Mouse (Mus musculus) layer of hippocampus, adult 6 months (tissue): ENCODE measurements around the gene Zfp423. TPM values are rescaled to one million over a fixed set of nuclear protein-coding genes. Genes with fewer than 3 reads are reported as not detected.

Experiments
- long read RNA-seq, 2 experiments: library from polyadenylated mRNA; unstranded; transcript quantifications; one replicate each; pipeline ENCODE4 v2.0.0; 2019 to 2020
- polyA plus RNA-seq: library from polyadenylated mRNA; unstranded; fragments of <200 nt; fragmentation: Nextera tagmentation; gene quantifications from 2 replicates; pipeline ENCODE4 v1.2.3, GENCODE M21; 2021

Zfp423 gene
- polyA plus RNA-seq: 17.5 and 19.2 TPM in 2 replicates
- long read RNA-seq, experiment 1, partial matches to known transcripts: 12 of 12 reads
- long read RNA-seq, experiment 1, other reads (novel, unspliced or antisense): 0 of 12 reads
- long read RNA-seq, experiment 2, full-length matches to known transcripts: 1 of 43 reads
- long read RNA-seq, experiment 2, partial matches to known transcripts: 25 of 43 reads
- long read RNA-seq, experiment 2, other reads (novel, unspliced or antisense): 17 of 43 reads

GRCm38 (mm10) chr8:87959320-87959920, at the start of gene Zfp423:
Gene Zfp423, minus strand, starts transcription at chr8:87959595.

Other genes starting within 250 kb of the Zfp423 start
- gene Cnep1r1, start 159.2 kb upstream of the Zfp423 start, polyA plus RNA-seq: 18.9 and 22.4 TPM in 2 replicates
- gene Heatr3, start 178.3 kb upstream of the Zfp423 start, polyA plus RNA-seq: 10.3 and 11.2 TPM in 2 replicates
- gene Tent4b, start 239.6 kb upstream of the Zfp423 start, polyA plus RNA-seq: 3.2 and 3.5 TPM in 2 replicates